Mouse (Mus musculus) midbrain, embryonic 14.5 days (tissue): ENCODE data around the gene Stx1a. TPM values are rescaled to one million over a fixed set of nuclear protein-coding genes. Genes with fewer than 3 reads are reported as not detected.

Experiments
- ATAC-seq: fragments of 200-750 bp; cut with Nextera tagmentation; 2 replicates; pipeline ENCODE4 v1.8.0; 2017; ENCODE audit warnings: moderate number of reproducible peaks, moderate library complexity; ENCODE audit not compliant: low FRiP score, low TSS enrichment
- DNase-seq: peaks from one replicate; pipeline ENCODE4 v3.0.0-alpha.2; 2015
- H3K27ac ChIP-seq: fragments of 300-500 bp; sonication (generic); replicated peaks from 2 replicates; pipeline ENCODE4 v1.5.1; 2014; ENCODE audit warnings: mild to moderate bottlenecking, low read depth, low read length, moderate library complexity
- H3K27me3 ChIP-seq: fragments of 300-500 bp; sonication (generic); 2 replicates; pipeline ENCODE4 v1.6.1; 2014; ENCODE audit warnings: low read length, control low read depth, mixed read lengths; ENCODE audit not compliant: control insufficient read depth, insufficient read depth
- H3K36me3 ChIP-seq: fragments of 300-500 bp; sonication (generic); 2 replicates; pipeline ENCODE4 v1.6.1; 2014; ENCODE audit warnings: low read length, control low read depth; ENCODE audit not compliant: control insufficient read depth, insufficient read depth
- H3K4me1 ChIP-seq: fragments of 300-500 bp; sonication (generic); 2 replicates; pipeline ENCODE4 v1.6.1; 2014; ENCODE audit warnings: mild to moderate bottlenecking, antibody characterized with exemption, low read length, control low read depth; ENCODE audit not compliant: control insufficient read depth, insufficient read depth
- H3K4me2 ChIP-seq: fragments of 300-500 bp; sonication (generic); 2 replicates; pipeline ENCODE4 v1.6.1; 2014; ENCODE audit warnings: mild to moderate bottlenecking, low read length, moderate library complexity
- H3K4me3 ChIP-seq: fragments of 300-500 bp; sonication (generic); replicated peaks from 2 replicates; pipeline ENCODE4 v1.5.1; 2014; ENCODE audit warnings: low read depth, low read length
- H3K9ac ChIP-seq: fragments of 300-500 bp; sonication (generic); replicated peaks from 2 replicates; pipeline ENCODE4 v1.6.1; 2014; ENCODE audit warnings: mild to moderate bottlenecking, low read length, moderate library complexity
- H3K9me3 ChIP-seq: fragments of 300-500 bp; sonication (generic); 2 replicates; pipeline ENCODE4 v1.6.1; 2016; ENCODE audit warnings: low read length, control low read depth, mixed read lengths; ENCODE audit not compliant: control insufficient read depth
- WGBS: fragments of 180-500 bp; shearing (Covaris S2); extraction: QIAGEN DNeasy Blood & Tissue Kit; methylation state at CpG from one replicate; pipeline ENCODE4 v1.1.7; 2014; 5-methylcytosine and 5-hydroxymethylcytosine counted together
- polyA plus RNA-seq: library from polyadenylated mRNA; unstranded; fragments of >200 nt; fragmentation: Nextera tagmentation; extraction: Ambion mirVana; gene quantifications from 2 replicates; pipeline ENCODE4 v1.2.1, GENCODE M21; 2014

Gene Stx1a
- polyA plus RNA-seq, 1 experiment from 2014 or later: 106 TPM

GRCm38 (mm10) chr5:134983111-134983510, 40.2 kb upstream of the Stx1a start:
- peaks cover 33% of the 10 kb centered on the region for H3K27me3 ChIP-seq
- no peak overlapping the region for H3K27ac ChIP-seq
- DNase-seq (no peak), ATAC-seq (no peak)
- H3K4me2 ChIP-seq: no peak overlapping the region
- H3K9ac ChIP-seq: no peak overlapping the region
- H3K4me1 ChIP-seq: peaks cover 13% of the 10 kb centered on the region; the same call in 1 of the 2 replicates
- H3K9me3 ChIP-seq: no peaks in the 10 kb centered on the region
- no peak overlapping the region for H3K4me3 ChIP-seq
- no peaks in the 10 kb centered on the region for H3K36me3 ChIP-seq
- WGBS: 94% methylated on average over 1 of the region's 1 CpGs

GRCm38 (mm10) chr5:134983771-134984170, 39.5 kb upstream of the Stx1a start:
- no peak for ATAC-seq
- Histone ChIP-seq H3K36me3 (no peaks in the 10 kb centered on the region), H3K9ac (no peak overlapping the region), H3K27me3 (peaks cover 33% of the 10 kb centered on the region), H3K27ac (no peak overlapping the region), H3K4me3 (no peak overlapping the region), H3K4me1 (peaks cover 13% of the 10 kb centered on the region; the same call in 1 of the 2 replicates), H3K9me3 (no peaks in the 10 kb centered on the region), H3K4me2 (no peak overlapping the region)
- no peak for DNase-seq
- 2% methylated on average over 3 of the region's 3 CpGs for WGBS

- DNase-seq: peak; percentile 31
- Histone ChIP-seq H3K27me3 (peaks cover 33% of the 10 kb centered on the region), H3K9ac (no peak within 1 kb of the TSS; the same call in 1 of the 2 replicates), H3K4me2 (peak within 1 kb of the TSS; percentile 42), H3K27ac (no peak within 1 kb of the TSS), H3K4me3 (peak within 1 kb of the TSS; percentile 27), H3K36me3 (no peaks in the 10 kb centered on the region), H3K4me1 (peaks cover 13% of the 10 kb centered on the region; the same call in 1 of the 2 replicates), H3K9me3 (no peaks in the 10 kb centered on the region)
- no peak; the same call in 1 of the 2 replicates for ATAC-seq
- under 1% methylated on average over 25 of the region's 25 CpGs for WGBS
Measured at GRCm38 (mm10) chr5:134985633-134986297, 37.5 kb upstream of the Stx1a start, which contains the start of gene Cldn3. Gene Cldn3 (plus strand): TSS chr5:134986214.

GRCm38 (mm10) chr5:134986298-134987268, 36.7 kb upstream of the Stx1a start:
- H3K27me3 ChIP-seq: peaks cover 33% of the 10 kb centered on the region
- peaks cover 13% of the 10 kb centered on the region; the same call in 1 of the 2 replicates for H3K4me1 ChIP-seq
- peak overlapping the region; percentile 27 for H3K4me3 ChIP-seq
- H3K4me2 ChIP-seq: peak overlapping the region; percentile 42
- ATAC-seq: no peak
- H3K27ac ChIP-seq: no peak overlapping the region
- H3K9me3 ChIP-seq: no peaks in the 10 kb centered on the region
- H3K36me3 ChIP-seq: no peaks in the 10 kb centered on the region
- peak; percentile 44 for DNase-seq
- no peak overlapping the region; the same call in 1 of the 2 replicates for H3K9ac ChIP-seq
- WGBS: 3% methylated on average over 79 of the region's 79 CpGs

- H3K27me3 ChIP-seq: peaks cover 33% of the 10 kb centered on the region
- WGBS: 78% methylated on average over 11 of the region's 11 CpGs
Measured at GRCm38 (mm10) chr5:134989166-134989565, 34.1 kb upstream of the Stx1a start.

GRCm38 (mm10) chr5:134989741-134990140, 33.5 kb upstream of the Stx1a start:
- H3K4me2 ChIP-seq: no peak overlapping the region
- no peaks in the 10 kb centered on the region for H3K36me3 ChIP-seq
- no peaks in the 10 kb centered on the region for H3K9me3 ChIP-seq
- DNase-seq (no peak), ATAC-seq (no peak)
- H3K27me3 ChIP-seq: peaks cover 31% of the 10 kb centered on the region
- H3K27ac ChIP-seq: no peak overlapping the region
- H3K4me1 ChIP-seq: peaks cover 9% of the 10 kb centered on the region; the same call in 1 of the 2 replicates
- WGBS: 76% methylated on average over 6 of the region's 6 CpGs
- no peak overlapping the region for H3K4me3 ChIP-seq
- H3K9ac ChIP-seq: no peak overlapping the region

More at GRCm38 (mm10) chr5:134989166-134989565, 34.1 kb upstream of the Stx1a start:
- DNase-seq (no peak), ATAC-seq (no peak)
- Histone ChIP-seq H3K9ac (no peak overlapping the region), H3K9me3 (no peaks in the 10 kb centered on the region), H3K4me1 (peaks cover 9% of the 10 kb centered on the region; the same call in 1 of the 2 replicates), H3K27ac (no peak overlapping the region), H3K36me3 (no peaks in the 10 kb centered on the region), H3K4me2 (no peak overlapping the region), H3K4me3 (no peak overlapping the region)

GRCm38 (mm10) chr5:134992566-134992965, 30.7 kb upstream of the Stx1a start:
- WGBS: 91% methylated on average over 5 of the region's 5 CpGs
- H3K36me3 ChIP-seq: no peaks in the 10 kb centered on the region
- H3K27ac ChIP-seq: no peak overlapping the region
- H3K4me1 ChIP-seq: no peaks in the 10 kb centered on the region
- H3K9ac ChIP-seq: no peak overlapping the region
- H3K4me2 ChIP-seq: no peak overlapping the region
- ATAC-seq (no peak), DNase-seq (no peak)
- no peak overlapping the region for H3K4me3 ChIP-seq
- no peaks in the 10 kb centered on the region for H3K9me3 ChIP-seq
- peaks cover 3% of the 10 kb centered on the region for H3K27me3 ChIP-seq

- WGBS: 79% methylated on average over 6 of the region's 6 CpGs
- H3K9ac ChIP-seq: no peak overlapping the region
- no peak overlapping the region for H3K27ac ChIP-seq
- ATAC-seq (no peak), DNase-seq (no peak)
- no peaks in the 10 kb centered on the region for H3K9me3 ChIP-seq
- no peaks in the 10 kb centered on the region for H3K27me3 ChIP-seq
- H3K4me2 ChIP-seq: no peak overlapping the region
- no peak overlapping the region for H3K4me3 ChIP-seq
- H3K4me1 ChIP-seq: peaks cover 9% of the 10 kb centered on the region
- H3K36me3 ChIP-seq: no peaks in the 10 kb centered on the region
Measured at GRCm38 (mm10) chr5:134998359-134998758, 24.9 kb upstream of the Stx1a start.
